Mouse (Mus musculus): ENCODE data around the gene Acsf3. TPM values are rescaled to one million over a fixed set of nuclear protein-coding genes. Genes with fewer than 3 reads are reported as not detected.

Acsf3 gene
- total and polyA plus RNA-seq, 3 experiments = 17.8 to 37.2 TPM; not detected in 1

DNA sequence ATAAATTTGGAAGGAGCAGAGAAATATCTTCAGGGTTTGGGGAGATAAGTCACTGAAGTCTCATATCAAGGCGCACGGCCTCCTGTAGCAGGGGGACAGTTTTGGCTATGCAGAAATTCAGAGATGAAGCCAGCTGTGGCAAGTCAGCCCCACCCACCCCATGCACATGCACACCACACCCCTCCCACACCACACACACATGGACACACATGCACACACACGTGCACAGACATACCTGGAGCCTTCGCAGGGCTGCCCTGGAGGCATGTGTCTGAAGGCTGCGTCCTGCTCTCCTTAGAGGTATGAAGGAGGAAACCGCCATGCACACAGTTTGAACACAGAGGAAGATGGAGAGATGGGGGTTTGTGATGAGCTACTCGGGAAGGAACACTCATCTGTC is 15.2 kb upstream of the Acsf3 start (continued):
- TF ChIP-seq MAFK (IDR thresholded peaks at IDR 0.05; ENCODE audit: borderline replicate concordance, low read depth, low read length) (no peak), TAL1 (IDR thresholded peaks at IDR 0.05; ENCODE audit: low read length) (no peak), BHLHE40 (IDR thresholded peaks at IDR 0.05; ENCODE audit: borderline replicate concordance, low read depth, low read length) (0 out of 2 replicates have a peak, but pooled peaks have one; percentile 12), POLR2AphosphoS2 (IDR thresholded peaks at IDR 0.05; ENCODE audit: low read length) (no peak), MYC (IDR thresholded peaks at IDR 0.05; ENCODE audit: low read depth, low read length) (no peak; the same call in 1 of the 2 replicates), MEF2A (IDR thresholded peaks at IDR 0.05; ENCODE audit: extremely low read depth, insufficient replicate concordance, low read depth, low read length, poor library complexity, severe bottlenecking) (no peak), UBTF (IDR thresholded peaks at IDR 0.05; ENCODE audit: borderline replicate concordance, insufficient read depth, low read depth, low read length) (no peak), RCOR1 (IDR thresholded peaks at IDR 0.05; ENCODE audit: low read depth, low read length) (no peak), TCF12 (IDR thresholded peaks at IDR 0.05; ENCODE audit: low read depth, low read length) (0 out of 2 replicates have a peak, but pooled peaks have one; percentile 32), E2F4 (IDR thresholded peaks at IDR 0.05; ENCODE audit: borderline replicate concordance, low read depth, low read length) (no peak), CHD2 (IDR thresholded peaks at IDR 0.05; ENCODE audit: low read length) (no peak), SMC3 (IDR thresholded peaks at IDR 0.05; ENCODE audit: low read depth, low read length) (no peak), ETS1 (IDR thresholded peaks at IDR 0.05; ENCODE audit: low read depth, low read length) (0 out of 2 replicates have a peak, but pooled peaks have one; percentile 35)

DNA sequence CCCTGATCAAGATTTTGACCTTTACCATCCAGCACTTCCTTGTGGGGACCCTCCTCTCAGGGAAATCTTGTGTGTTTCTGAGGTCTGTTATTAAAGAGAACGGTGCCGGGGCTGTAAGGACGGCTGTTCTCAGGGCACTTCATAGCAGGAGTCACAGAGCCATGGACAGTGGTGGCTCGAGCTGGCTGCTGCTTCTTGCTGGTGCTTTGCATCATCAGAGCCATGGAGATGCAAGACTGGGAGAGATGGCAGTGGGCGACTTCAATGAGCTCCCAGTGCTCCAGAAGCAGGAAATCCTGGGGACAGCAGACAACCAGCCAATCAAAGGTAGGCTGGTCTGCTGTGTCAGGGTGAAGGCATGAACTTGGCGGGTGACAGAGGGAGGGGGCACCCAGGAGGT is 14.2 kb upstream of the Acsf3 start:
- Histone ChIP-seq H3K36me3 (ENCODE audit: control insufficient read depth in 1 of 2, insufficient read depth in 2 of 2, low read length in 2 of 2) (peaks cover 0 to 55% of the 10 kb centered on the region in 2 experiments; a peak in 3 of 4 replicates), H3K4me1 (ENCODE audit: control insufficient read depth in 1 of 2, insufficient read depth in 2 of 2, low read length in 2 of 2) (peaks cover 46 to 54% of the 10 kb centered on the region in 2 experiments), H3K9ac (ENCODE audit: control insufficient read depth, low read depth, low read length, poor library complexity, severe bottlenecking) (peak overlapping the region; percentile 75), H3K27ac (ENCODE audit: control insufficient read depth, low read depth, low read length) (peak overlapping the region; percentile 95), H3K27me3 (ENCODE audit: control insufficient read depth in 1 of 2, insufficient read depth in 2 of 2, low read length in 2 of 2) (no peaks in the 10 kb centered on the region), H3K79me2 (ENCODE audit: control insufficient read depth, insufficient read depth, low read length, poor library complexity) (peaks cover 26% of the 10 kb centered on the region), H3K9me3 (replicated peaks; ENCODE audit: insufficient read depth, low read length) (no peaks in the 10 kb centered on the region), H3K4me3 (ENCODE audit: control insufficient read depth in 1 of 2, insufficient read depth in 1 of 2, low read depth in 2 of 2, low read length in 2 of 2) (peak overlapping the region; percentile 61 to 62)
- TF ChIP-seq SMC3 (IDR thresholded peaks at IDR 0.05; ENCODE audit: low read depth, low read length) = no peak
- no peak for TF ChIP-seq ZKSCAN1 (IDR thresholded peaks at IDR 0.05; ENCODE audit: low read depth, low read length)
- TF ChIP-seq MAZ (IDR thresholded peaks at IDR 0.05; ENCODE audit: low read depth, low read length) = 0 out of 2 replicates have a peak, but pooled peaks have one; percentile 23
- TF ChIP-seq ETS1 (IDR thresholded peaks at IDR 0.05; ENCODE audit: low read depth, low read length) = 0 out of 2 replicates have a peak, but pooled peaks have one; percentile 45
- TF ChIP-seq MAX (IDR thresholded peaks at IDR 0.05; ENCODE audit: low read length) = peak; percentile 19; the same call in 1 of the 2 replicates
- no peak for TF ChIP-seq MEF2A (IDR thresholded peaks at IDR 0.05; ENCODE audit: extremely low read depth, insufficient replicate concordance, low read depth, low read length, poor library complexity, severe bottlenecking)
- peak; percentile 46; the same call in 1 of the 2 replicates for TF ChIP-seq ELF1 (IDR thresholded peaks at IDR 0.05; ENCODE audit: low read depth, low read length)
- no peak for TF ChIP-seq NRF1 (IDR thresholded peaks at IDR 0.05; ENCODE audit: insufficient read depth, low read depth, low read length, poor library complexity, severe bottlenecking)
- TF ChIP-seq USF1 (IDR thresholded peaks at IDR 0.05; ENCODE audit: low read depth, low read length) = no peak
- TF ChIP-seq TBP (IDR thresholded peaks at IDR 0.05; ENCODE audit: low read depth, low read length) = no peak
- 0 out of 2 replicates have a peak, but pooled peaks have one; percentile 15 for TF ChIP-seq NELFE (IDR thresholded peaks at IDR 0.05; ENCODE audit: low read depth, low read length)
- DNase-seq (ENCODE audit: low read depth, low spot score) = peak; percentile 46

Measured in MEL (cell line).